Mouse (Mus musculus) forebrain, embryonic 11.5 days (tissue): ENCODE results near the gene Tmprss7. TPM values are rescaled to one million over a fixed set of nuclear protein-coding genes. Genes with fewer than 3 reads are reported as not detected.
A peak's percentile ranks its signal among the peaks of the same experiment; 100 is the strongest.

ENCODE experiments used
- ATAC-seq: fragments of 200-750 bp; cut with Nextera tagmentation; replicated peaks from 2 replicates; pipeline ENCODE4 v1.8.0; 2017; ENCODE audit warnings: moderate TSS enrichment; ENCODE audit not compliant: low FRiP score
- DNase-seq: peaks from one replicate; pipeline ENCODE4 v3.0.0-alpha.2; 2017; ENCODE audit warnings: low spot score
- H3K27ac ChIP-seq: fragments of 300-500 bp; sonication (generic); 2 replicates; pipeline ENCODE4 v1.5.1; 2014; ENCODE audit warnings: low read depth, low read length
- H3K27me3 ChIP-seq: fragments of 300-500 bp; sonication (generic); 2 replicates; pipeline ENCODE4 v1.6.1; 2014; ENCODE audit warnings: mild to moderate bottlenecking, low read length, mixed read lengths; ENCODE audit not compliant: control insufficient read depth, insufficient read depth
- H3K36me3 ChIP-seq: fragments of 300-500 bp; sonication (generic); 2 replicates; pipeline ENCODE4 v1.6.1; 2014; ENCODE audit warnings: mild to moderate bottlenecking, low read length, moderate library complexity, mixed read lengths; ENCODE audit not compliant: control insufficient read depth, insufficient read depth
- H3K4me1 ChIP-seq: fragments of 300-500 bp; sonication (generic); replicated peaks from 2 replicates; pipeline ENCODE4 v1.6.1; 2014; ENCODE audit warnings: low read length, mixed read lengths; ENCODE audit not compliant: control insufficient read depth, insufficient read depth
- H3K4me2 ChIP-seq: fragments of 300-500 bp; sonication (generic); 2 replicates; pipeline ENCODE4 v1.6.1; 2014; ENCODE audit warnings: low read depth, mild to moderate bottlenecking, low read length, moderate library complexity, mixed read lengths; ENCODE audit not compliant: severe bottlenecking
- H3K4me3 ChIP-seq: fragments of 300-500 bp; sonication (generic); 2 replicates; pipeline ENCODE4 v1.5.1; 2014; ENCODE audit warnings: low read depth, low read length
- H3K9ac ChIP-seq: fragments of 300-500 bp; sonication (generic); 2 replicates; pipeline ENCODE4 v1.6.1; 2014; ENCODE audit warnings: low read length
- H3K9me3 ChIP-seq: fragments of 300-500 bp; sonication (generic); 2 replicates; pipeline ENCODE4 v1.6.1; 2016; ENCODE audit warnings: low read length, mixed read lengths; ENCODE audit not compliant: control insufficient read depth
- WGBS: fragments of 180-500 bp; shearing (Covaris S2); extraction: QIAGEN DNeasy Blood & Tissue Kit; methylation state at CpG from one replicate; pipeline ENCODE4 v1.1.7; 2014; 5-methylcytosine and 5-hydroxymethylcytosine counted together
- polyA plus RNA-seq: library from polyadenylated mRNA; unstranded; fragments of >200 nt; fragmentation: Nextera tagmentation; extraction: Ambion mirVana; gene quantifications from 2 replicates; pipeline ENCODE4 v1.2.1, GENCODE M21; 2014

Gene Tmprss7
- polyA plus RNA-seq, 1 experiment from 2014 or later = 0.52 TPM

DNA sequence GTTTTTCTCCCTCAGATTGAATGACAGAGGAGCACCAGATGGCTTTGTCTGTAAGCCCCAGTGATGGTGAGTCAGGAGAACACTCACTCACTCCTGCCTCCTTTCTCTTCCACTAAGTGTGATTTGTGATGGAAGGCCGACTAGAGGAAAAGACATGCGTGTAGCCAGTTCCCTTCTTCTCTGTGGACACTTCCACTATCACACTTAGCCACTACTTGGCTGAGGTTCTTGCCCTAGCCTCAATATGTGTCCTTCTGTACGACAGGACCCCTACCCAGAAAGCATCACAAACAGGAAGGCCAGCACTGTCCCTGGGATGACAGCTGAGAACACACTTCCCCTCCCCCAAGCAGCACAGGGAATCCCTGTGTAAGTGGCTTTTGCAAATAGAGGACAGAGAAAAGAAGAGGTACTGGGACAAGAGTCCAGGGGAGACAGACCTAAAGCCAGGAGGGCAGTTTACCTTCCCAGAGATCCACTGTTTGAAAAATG lies 29.0 kb upstream of the Tmprss7 start:
- H3K9me3 ChIP-seq = no peaks in the 10 kb centered on the region
- peaks cover 8% of the 10 kb centered on the region for H3K36me3 ChIP-seq
- H3K27ac ChIP-seq = 0 out of 2 replicates have a peak overlapping the region, but pooled peaks have one; percentile 41
- no peak for ATAC-seq
- DNase-seq = no peak
- H3K4me3 ChIP-seq = peak overlapping the region; percentile 67
- H3K27me3 ChIP-seq = no peaks in the 10 kb centered on the region
- H3K9ac ChIP-seq = peak overlapping the region; percentile 92
- H3K4me2 ChIP-seq = peak overlapping the region; percentile 76
- peaks cover 11% of the 10 kb centered on the region for H3K4me1 ChIP-seq
- 76% methylated on average over 3 of the region's 3 CpGs for WGBS

DNA sequence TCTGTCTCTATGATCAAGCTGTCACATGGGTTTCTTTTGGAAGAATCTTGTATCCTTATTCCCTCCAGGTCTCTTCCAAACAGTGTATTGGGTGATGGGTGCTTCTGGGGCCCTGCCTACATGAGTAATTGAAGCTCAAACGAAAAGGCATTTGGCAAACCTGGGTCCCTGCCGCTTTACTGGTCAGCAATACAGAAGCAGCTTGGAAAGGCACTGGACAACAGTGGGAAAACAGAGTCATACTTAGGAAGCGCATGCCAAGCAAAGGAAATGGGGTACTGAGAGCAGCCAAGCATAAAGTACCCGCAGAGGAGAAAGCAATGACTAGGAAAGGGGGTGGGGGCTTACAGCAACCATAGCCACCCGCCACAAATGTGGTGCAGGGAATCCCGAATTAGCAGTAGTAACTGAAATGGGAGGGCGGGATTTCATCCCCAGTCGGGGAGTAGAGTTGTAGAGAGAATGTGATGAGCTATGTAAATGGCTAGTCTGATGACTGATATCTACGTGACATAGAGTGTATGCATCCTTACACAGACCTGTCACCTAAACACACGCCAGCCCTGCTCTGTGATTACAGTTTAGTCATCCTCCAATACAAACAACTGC lies 26.7 kb upstream of the Tmprss7 start:
- Histone ChIP-seq H3K4me3 (no peak overlapping the region), H3K27me3 (no peaks in the 10 kb centered on the region), H3K4me2 (no peak overlapping the region), H3K36me3 (peaks cover 8% of the 10 kb centered on the region), H3K9me3 (no peaks in the 10 kb centered on the region), H3K4me1 (peaks cover 8% of the 10 kb centered on the region; the same call in 1 of the 2 replicates), H3K9ac (no peak overlapping the region), H3K27ac (no peak overlapping the region)
- ATAC-seq (no peak), DNase-seq (no peak)
- 89% methylated on average over 10 of the region's 10 CpGs for WGBS

- peaks cover 8% of the 10 kb centered on the region for H3K36me3 ChIP-seq
- no peak overlapping the region for H3K4me3 ChIP-seq
- 90% methylated on average over 4 of the region's 4 CpGs for WGBS
- H3K9ac ChIP-seq = no peak overlapping the region
- DNase-seq (no peak), ATAC-seq (no peak)
- H3K27me3 ChIP-seq = no peaks in the 10 kb centered on the region
- no peak overlapping the region for H3K27ac ChIP-seq
- H3K9me3 ChIP-seq = no peaks in the 10 kb centered on the region
- H3K4me1 ChIP-seq = peaks cover 5% of the 10 kb centered on the region; the same call in 1 of the 2 replicates
- no peak overlapping the region for H3K4me2 ChIP-seq
Observed at GRCm38 (mm10) chr16:45718296-45718695, 24.8 kb upstream of the Tmprss7 start.

DNA sequence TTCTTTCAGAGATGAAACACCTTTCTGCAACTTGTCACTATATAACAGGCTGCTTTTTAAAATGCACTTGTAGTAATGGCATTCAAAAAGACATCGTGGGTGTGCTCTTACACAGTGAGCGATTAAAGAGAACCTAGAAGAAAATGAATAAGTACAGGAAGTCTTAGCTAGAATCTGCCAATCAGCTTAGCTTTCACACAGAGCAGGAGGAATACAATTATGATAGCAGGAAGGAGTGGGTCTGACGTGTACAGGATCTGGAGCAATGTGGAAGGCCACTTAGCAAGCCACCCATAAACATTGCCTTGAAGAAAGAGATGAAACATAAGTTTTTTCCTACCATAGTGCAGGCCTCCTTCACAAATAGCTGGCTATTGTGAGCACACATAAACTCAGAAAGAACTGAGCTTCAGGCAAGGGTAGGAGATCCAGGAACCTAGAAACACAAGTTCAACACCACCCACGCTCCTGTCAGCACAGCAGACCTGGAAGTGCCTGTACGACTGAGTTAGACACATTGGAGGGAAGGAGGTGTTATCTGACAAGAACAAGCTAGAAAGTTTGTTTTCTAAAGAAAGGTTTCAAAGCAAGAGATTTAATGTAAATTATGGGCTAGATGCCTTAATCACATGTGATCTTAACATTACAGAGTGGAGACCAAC lies 21.2 kb upstream of the Tmprss7 start:
- Histone ChIP-seq H3K36me3 (peaks cover 10% of the 10 kb centered on the region), H3K27ac (no peak overlapping the region), H3K9me3 (no peaks in the 10 kb centered on the region), H3K4me2 (no peak overlapping the region), H3K4me3 (no peak overlapping the region), H3K27me3 (no peaks in the 10 kb centered on the region), H3K4me1 (no peaks in the 10 kb centered on the region), H3K9ac (no peak overlapping the region)
- ATAC-seq (no peak), DNase-seq (no peak)
- WGBS = 88% methylated on average over 5 of the region's 5 CpGs

DNA sequence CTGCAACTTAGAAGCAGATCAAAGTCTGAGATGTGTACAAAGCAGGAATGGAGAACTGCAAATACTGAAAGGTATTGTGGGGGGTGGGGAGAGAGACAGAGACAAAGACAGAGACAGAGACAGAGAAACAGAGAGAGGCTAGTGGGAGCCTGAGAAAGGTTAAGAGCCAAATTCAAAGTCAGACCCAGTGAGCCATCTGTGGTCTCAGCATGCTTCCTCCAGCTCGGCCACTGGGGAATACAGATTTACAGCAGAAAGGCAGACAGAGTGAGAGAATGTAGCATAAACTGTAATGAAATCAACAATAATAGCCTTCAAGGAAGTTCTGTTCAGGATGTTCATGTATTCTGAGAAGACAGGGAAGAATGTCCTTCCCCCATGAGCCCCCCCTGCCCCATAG lies 20.4 kb upstream of the Tmprss7 start:
- Histone ChIP-seq H3K9ac (no peak overlapping the region), H3K27ac (no peak overlapping the region), H3K27me3 (no peaks in the 10 kb centered on the region), H3K4me2 (no peak overlapping the region), H3K4me1 (no peaks in the 10 kb centered on the region), H3K36me3 (peaks cover 10% of the 10 kb centered on the region), H3K4me3 (no peak overlapping the region), H3K9me3 (no peaks in the 10 kb centered on the region)
- ATAC-seq (no peak), DNase-seq (no peak)
- WGBS = 88% methylated on average over 1 of the region's 1 CpGs

DNA sequence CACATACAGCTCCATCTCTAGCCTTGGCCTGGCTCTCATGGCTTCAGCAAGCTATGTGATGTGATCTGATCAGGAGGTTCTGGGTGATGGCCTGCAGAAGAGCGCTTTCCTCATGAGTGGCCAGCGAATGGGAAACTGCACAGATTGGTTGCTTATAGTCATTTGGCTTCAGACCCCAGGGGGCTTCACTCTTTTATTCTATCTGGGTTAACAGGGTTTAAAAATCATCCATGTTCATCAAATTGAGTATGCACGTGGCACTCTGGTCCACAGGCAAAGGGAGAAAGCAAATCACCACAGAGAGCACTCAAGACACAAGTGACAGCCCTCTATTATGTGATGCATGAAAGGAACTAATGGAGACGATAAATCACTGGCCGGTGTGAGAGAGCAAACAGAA lies 19.8 kb upstream of the Tmprss7 start:
- no peaks in the 10 kb centered on the region for H3K27me3 ChIP-seq
- H3K4me1 ChIP-seq = no peaks in the 10 kb centered on the region
- H3K27ac ChIP-seq = no peak overlapping the region
- H3K36me3 ChIP-seq = peaks cover 5% of the 10 kb centered on the region
- 77% methylated on average over 5 of the region's 5 CpGs for WGBS
- no peaks in the 10 kb centered on the region for H3K9me3 ChIP-seq
- DNase-seq (no peak), ATAC-seq (no peak)
- no peak overlapping the region for H3K9ac ChIP-seq
- no peak overlapping the region for H3K4me3 ChIP-seq
- no peak overlapping the region for H3K4me2 ChIP-seq

DNA sequence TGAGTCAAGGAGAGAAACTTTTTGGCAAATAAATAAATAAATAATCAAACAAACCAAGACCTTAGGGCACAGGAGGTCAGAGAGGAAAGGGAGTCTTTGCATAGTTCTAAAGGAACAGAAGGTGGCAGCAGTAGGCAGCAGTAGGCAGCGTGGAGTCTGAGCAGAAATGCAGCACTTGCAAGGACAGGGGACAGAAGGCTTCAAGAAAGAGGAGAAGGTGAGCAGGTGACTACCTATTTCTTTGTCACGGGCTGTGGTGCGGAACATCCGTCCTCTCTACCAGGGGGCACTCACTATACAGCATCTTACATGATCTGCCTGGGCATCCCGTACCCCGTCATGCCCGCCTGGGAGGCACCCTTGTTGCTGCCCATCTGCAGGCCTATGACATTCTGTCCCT lies 17.8 kb upstream of the Tmprss7 start:
- Histone ChIP-seq H3K27me3 (no peaks in the 10 kb centered on the region), H3K36me3 (peaks cover 2% of the 10 kb centered on the region), H3K4me2 (no peak overlapping the region), H3K27ac (no peak overlapping the region), H3K4me3 (no peak overlapping the region), H3K9ac (no peak overlapping the region), H3K9me3 (no peaks in the 10 kb centered on the region), H3K4me1 (no peaks in the 10 kb centered on the region)
- ATAC-seq = no peak
- 71% methylated on average over 7 of the region's 7 CpGs for WGBS
- DNase-seq = peak; percentile 41

GRCm38 (mm10) chr16:45699301-45699700 lies 5.8 kb upstream of the Tmprss7 start:
- no peaks in the 10 kb centered on the region for H3K9me3 ChIP-seq
- H3K4me1 ChIP-seq = no peaks in the 10 kb centered on the region
- DNase-seq (no peak), ATAC-seq (no peak)
- no peaks in the 10 kb centered on the region for H3K27me3 ChIP-seq
- no peak overlapping the region for H3K9ac ChIP-seq
- no peaks in the 10 kb centered on the region for H3K36me3 ChIP-seq
- no peak overlapping the region for H3K4me3 ChIP-seq
- 85% methylated on average over 5 of the region's 5 CpGs for WGBS
- no peak overlapping the region for H3K4me2 ChIP-seq
- no peak overlapping the region for H3K27ac ChIP-seq

- DNase-seq = no peak
- no peak for ATAC-seq
- WGBS = 67% methylated on average over 6 of the region's 6 CpGs
Observed at GRCm38 (mm10) chr16:45697996-45698395, 4.5 kb upstream of the Tmprss7 start.

More at GRCm38 (mm10) chr16:45697996-45698395, 4.5 kb upstream of the Tmprss7 start:
- H3K4me1 ChIP-seq = no peaks in the 10 kb centered on the region
- H3K9ac ChIP-seq = no peak overlapping the region
- no peaks in the 10 kb centered on the region for H3K9me3 ChIP-seq
- no peak overlapping the region for H3K4me2 ChIP-seq
- no peak overlapping the region for H3K4me3 ChIP-seq
- H3K36me3 ChIP-seq = no peaks in the 10 kb centered on the region
- no peak overlapping the region for H3K27ac ChIP-seq
- H3K27me3 ChIP-seq = no peaks in the 10 kb centered on the region
